Comparison of ENCODE assay signal across 8 mouse cellular contexts in the genomic region with DNA sequence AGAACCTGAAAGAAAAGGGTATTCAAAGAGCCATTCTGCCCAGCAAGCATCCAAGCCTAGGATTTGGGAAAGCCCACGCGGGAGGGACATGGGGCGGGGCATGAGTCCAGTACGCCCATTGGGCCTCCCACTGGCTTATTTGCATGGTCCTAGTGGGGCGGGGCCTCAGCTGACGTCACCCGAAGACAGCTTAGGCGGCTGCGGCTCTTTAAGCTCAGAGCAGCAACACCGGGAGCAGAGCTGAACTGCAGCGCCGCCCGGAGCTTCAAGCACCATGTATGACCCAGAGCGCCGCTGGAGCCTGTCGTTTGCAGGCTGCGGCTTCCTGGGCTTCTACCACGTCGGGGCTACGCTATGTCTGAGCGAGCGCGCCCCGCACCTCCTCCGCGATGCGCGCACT. TPM values are rescaled to one million over a fixed set of nuclear protein-coding genes. Genes with fewer than 3 reads are reported as not detected.
A peak's percentile ranks its signal among the peaks of the same experiment; 100 is the strongest.
DNase-seq lines count a peak whose midpoint lies in the region; ATAC-seq and TF ChIP-seq lines count a peak whose summit lies in the region.

A gene (plus strand): TSS at position 238 of the 400 bp plus-strand sequence.

- H3K9ac ChIP-seq in ES-Bruce4 (ENCODE audit: low read depth, poor library complexity, severe bottlenecking) = peak within 1 kb of the TSS; percentile 41
- H3K9ac ChIP-seq in forebrain, embryonic 15.5 days (replicated peaks) = peak within 1 kb of the TSS; percentile 68
- H3K9ac ChIP-seq in liver, embryonic 16.5 days (ENCODE audit: low read depth, low read length) = peak within 1 kb of the TSS; percentile 56
- H3K9ac ChIP-seq in neural tube, embryonic 13.5 days = peak within 1 kb of the TSS; percentile 80

- H3K36me3 ChIP-seq in ES-Bruce4 (ENCODE audit: control insufficient read depth, insufficient read depth, low read length, poor library complexity, severe bottlenecking) = no peaks in the 10 kb centered on the region
- no peaks in the 10 kb centered on the region for H3K36me3 ChIP-seq in forebrain, embryonic 15.5 days
- H3K36me3 ChIP-seq in liver, embryonic 16.5 days (ENCODE audit: control insufficient read depth, insufficient read depth) = no peaks in the 10 kb centered on the region
- no peaks in the 10 kb centered on the region for H3K36me3 ChIP-seq in neural tube, embryonic 13.5 days
- no peaks in the 10 kb centered on the region for H3K36me3 ChIP-seq in testis, adult 2 months (ENCODE audit: control insufficient read depth, insufficient read depth, low read length)

- peak within 1 kb of the TSS; percentile 70 for H3K4me3 ChIP-seq in ES-Bruce4 (ENCODE audit: low read depth, low read length)
- peak within 1 kb of the TSS; percentile 73 for H3K4me3 ChIP-seq in forebrain, embryonic 15.5 days
- H3K4me3 ChIP-seq in liver, embryonic 16.5 days (ENCODE audit: low read depth, low read length) = peak within 1 kb of the TSS; percentile 57
- peak within 1 kb of the TSS; percentile 60 for H3K4me3 ChIP-seq in neural tube, embryonic 13.5 days
- H3K4me3 ChIP-seq in testis, adult 2 months (ENCODE audit: control insufficient read depth, low read depth, low read length) = peak within 1 kb of the TSS; percentile 80

- TF ChIP-seq EP300 in ES-Bruce4 (IDR thresholded peaks at IDR 0.05; ENCODE audit: insufficient read depth, low read depth, low read length) = no peak

- no peak within 1 kb of the TSS for H3K27ac ChIP-seq in ES-Bruce4 (ENCODE audit: insufficient read depth, low read length)
- peak within 1 kb of the TSS; percentile 79 for H3K27ac ChIP-seq in forebrain, embryonic 15.5 days (replicated peaks)
- H3K27ac ChIP-seq in liver, embryonic 16.5 days (ENCODE audit: low read length) = peak within 1 kb of the TSS; percentile 65
- H3K27ac ChIP-seq in neural tube, embryonic 13.5 days (replicated peaks) = peak within 1 kb of the TSS; percentile 84
- no peak within 1 kb of the TSS for H3K27ac ChIP-seq in testis, adult 2 months (ENCODE audit: control insufficient read depth, insufficient read depth, low read depth, low read length)

- ATAC-seq in forebrain, embryonic 15.5 days (replicated peaks) = peak; percentile 98
- peak; percentile 82 for ATAC-seq in liver, embryonic 16.5 days (ENCODE audit: low read depth)
- ATAC-seq in neural tube, embryonic 13.5 days (ENCODE audit: low read depth) = peak; percentile 97

- H3K9me3 ChIP-seq in ES-Bruce4 (replicated peaks; ENCODE audit: control insufficient read depth, insufficient read depth, low read length, poor library complexity, severe bottlenecking) = no peaks in the 10 kb centered on the region
- no peaks in the 10 kb centered on the region for H3K9me3 ChIP-seq in forebrain, embryonic 15.5 days
- H3K9me3 ChIP-seq in liver, embryonic 16.5 days (replicated peaks; ENCODE audit: control insufficient read depth, low read length) = no peaks in the 10 kb centered on the region
- no peaks in the 10 kb centered on the region for H3K9me3 ChIP-seq in neural tube, embryonic 13.5 days

- peak within 1 kb of the TSS; percentile 98 for H3K4me2 ChIP-seq in forebrain, embryonic 15.5 days (replicated peaks)
- H3K4me2 ChIP-seq in liver, embryonic 16.5 days (ENCODE audit: low read depth, low read length) = peak within 1 kb of the TSS; percentile 59
- H3K4me2 ChIP-seq in neural tube, embryonic 13.5 days = peak within 1 kb of the TSS; percentile 96

- peak; percentile 58 for TF ChIP-seq POLR2A in ES-Bruce4 (IDR thresholded peaks at IDR 0.05; ENCODE audit: insufficient read depth, low read length)
- TF ChIP-seq POLR2A in testis, adult 2 months (IDR thresholded peaks at IDR 0.05; ENCODE audit: control insufficient read depth, low read depth, low read length) = peak; percentile 29

- peaks cover 2% of the 10 kb centered on the region for H3K4me1 ChIP-seq in ES-Bruce4 (ENCODE audit: control insufficient read depth, insufficient read depth, low read length)
- H3K4me1 ChIP-seq in forebrain, embryonic 15.5 days = peaks cover 23% of the 10 kb centered on the region
- H3K4me1 ChIP-seq in liver, embryonic 16.5 days (ENCODE audit: control insufficient read depth, low read depth, low read length) = no peaks in the 10 kb centered on the region; the same call in none of the 2 replicates
- peaks cover 26% of the 10 kb centered on the region for H3K4me1 ChIP-seq in neural tube, embryonic 13.5 days (replicated peaks)
- H3K4me1 ChIP-seq in testis, adult 2 months (ENCODE audit: control insufficient read depth, insufficient read depth, low read length) = peaks cover 10% of the 10 kb centered on the region

- intact Hi-C loops in heart, postnatal 14 days (cut with DNase I) = loop anchor here (5.0 kb wide), 1 partner anchor 95 kb away; no protein-coding TSS in a partner anchor

- H3K27me3 ChIP-seq in ES-Bruce4 (ENCODE audit: control insufficient read depth, insufficient read depth, low read length, poor library complexity, severe bottlenecking) = no peaks in the 10 kb centered on the region
- no peaks in the 10 kb centered on the region for H3K27me3 ChIP-seq in forebrain, embryonic 15.5 days
- H3K27me3 ChIP-seq in liver, embryonic 16.5 days (ENCODE audit: control insufficient read depth, insufficient read depth, low read depth, low read length) = peaks cover 20% of the 10 kb centered on the region
- H3K27me3 ChIP-seq in neural tube, embryonic 13.5 days = peaks cover 4% of the 10 kb centered on the region; the same call in 1 of the 2 replicates
- no peaks in the 10 kb centered on the region for H3K27me3 ChIP-seq in testis, adult 2 months (ENCODE audit: control insufficient read depth, insufficient read depth, low read length)

- peak; percentile 98 to 99 for DNase-seq in cerebellum, adult 18-20 months
- DNase-seq in heart, postnatal 14 days = peak; percentile 92 to 95
- DNase-seq in large intestine, adult 2 months (ENCODE audit: low read depth, low spot score) = peak; percentile 47

- WGBS in forebrain, embryonic 15.5 days = under 1% methylated on average over 28 of the region's 28 CpGs
- WGBS in large intestine, adult 2 months = 1% methylated on average over 28 of the region's 28 CpGs
- under 1% methylated on average over 28 of the region's 28 CpGs for WGBS in liver, embryonic 16.5 days (ENCODE audit: insufficient replicate concordance)
- WGBS in neural tube, embryonic 13.5 days = under 1% methylated on average over 28 of the region's 28 CpGs

- TF ChIP-seq CTCF in ES-Bruce4 (IDR thresholded peaks at IDR 0.05; ENCODE audit: low read depth, low read length) = peak; percentile 17
- no peak for TF ChIP-seq CTCF in testis, adult 2 months (IDR thresholded peaks at IDR 0.05; ENCODE audit: control insufficient read depth, insufficient read depth, insufficient replicate concordance, low read depth, low read length)

RNA-seq across cellular contexts. Expression of the gene that starts here (rescaled TPM):
- 0.61 and 0.68 TPM in 2 replicates for polyA plus RNA-seq in ES-Bruce4 (2011; ENCODE audit: insufficient read depth, insufficient read length, low read depth, missing spikeins)
- 3.4 and 4.0 TPM in 2 replicates for polyA plus RNA-seq in forebrain, embryonic 15.5 days (2015; fragmentation: Nextera tagmentation; extraction: Ambion mirVana)
- 10 to 100 TPM in 1 of 2 experiments, 1 to 10 TPM in 1; 8.2 to 10.4 TPM for total RNA-seq in heart, postnatal 14 days (2021)
- polyA plus RNA-seq in large intestine, adult 2 months (2012; rRNA removed) = 8.1 and 17.0 TPM in 2 replicates
- 2.4 and 2.7 TPM in 2 replicates for polyA plus RNA-seq in liver, embryonic 16.5 days (2015; fragmentation: Nextera tagmentation; extraction: Ambion mirVana)
- polyA plus RNA-seq in neural tube, embryonic 13.5 days (2015; fragmentation: Nextera tagmentation; extraction: Ambion mirVana) = 4.7 and 6.5 TPM in 2 replicates
- 1.5 and 2.3 TPM in 2 replicates for polyA plus RNA-seq in testis, adult 2 months (2012; rRNA removed)

Comparison
In these comparisons a context has a peak if more than half of its experiments do, and no peak if none do; other contexts are left out.
1. H3K27ac ChIP-seq: peak in forebrain, embryonic 15.5 days (single experiment), liver, embryonic 16.5 days (single experiment) and neural tube, embryonic 13.5 days (single experiment); none in ES-Bruce4 (single experiment) and testis, adult 2 months (single experiment).
2. DNase-seq: peak in every context shown above with its lines; median percentile 98 in cerebellum, adult 18-20 months; 94 in heart, postnatal 14 days; 47 in large intestine, adult 2 months.
3. Peak in every context shown above with its lines, with median percentiles within 50 percentile points of each other: H3K4me3 ChIP-seq, H3K9ac ChIP-seq, ATAC-seq and H3K4me2 ChIP-seq.